Mouse (Mus musculus): Measurements from ENCODE around the gene Gm45208. TPM values are rescaled to one million over a fixed set of nuclear protein-coding genes. Genes with fewer than 3 reads are reported as not detected.
"Not testable (repeated sequence)": the region's sequence is repeated elsewhere in the genome, so short reads cannot be mapped to it uniquely, and the experiment has no call there.

Gm45208 gene
- total and polyA plus RNA-seq, 2 experiments from 2014 or later: 0.71 TPM; not detected in 1

- DNase-seq (ENCODE audit: low spot score): no peak
These were observed 29.2 kb upstream of the Gm45208 start for GRCm38 (mm10) chrX:7692862-7693261.

GRCm38 (mm10) chrX:7696520-7696919 lies 25.5 kb upstream of the Gm45208 start:
- H3K36me3 ChIP-seq (ENCODE audit: insufficient read depth, low read length): peaks cover 2% of the 10 kb centered on the region; the same call in 1 of the 2 replicates
- no peaks in the 10 kb centered on the region for H3K4me1 ChIP-seq (ENCODE audit: insufficient read depth, low read length)
- WGBS: 39% methylated on average over 6 of the region's 6 CpGs
- H3K4me2 ChIP-seq (ENCODE audit: low read depth, low read length, poor library complexity, severe bottlenecking): no peak overlapping the region; the same call in 1 of the 2 replicates
- H3K9ac ChIP-seq (replicated peaks; ENCODE audit: low read length, poor library complexity, severe bottlenecking): no peak overlapping the region
- no peaks in the 10 kb centered on the region for H3K27me3 ChIP-seq (ENCODE audit: insufficient read depth, low read length)
- H3K9me3 ChIP-seq (ENCODE audit: low read length): no peaks in the 10 kb centered on the region
- ATAC-seq (ENCODE audit: low FRiP score) (peak; percentile 34; the same call in 1 of the 2 replicates), DNase-seq (ENCODE audit: low spot score) (no peak)
- TF ChIP-seq CTCF (IDR thresholded peaks at IDR 0.05): no peak
- peak overlapping the region; percentile 46; the same call in 1 of the 2 replicates for H3K4me3 ChIP-seq (ENCODE audit: low read depth, low read length)
- no peak overlapping the region for H3K27ac ChIP-seq (ENCODE audit: low read depth, low read length)

More at GRCm38 (mm10) chrX:7692862-7693261, 29.2 kb upstream of the Gm45208 start:
- Histone ChIP-seq H3K4me1 (ENCODE audit: insufficient read depth, low read length) (no peaks in the 10 kb centered on the region), H3K9me3 (ENCODE audit: low read length) (no peaks in the 10 kb centered on the region), H3K4me3 (ENCODE audit: low read depth, low read length) (no peak overlapping the region), H3K27me3 (ENCODE audit: insufficient read depth, low read length) (no peaks in the 10 kb centered on the region), H3K4me2 (ENCODE audit: low read depth, low read length, poor library complexity, severe bottlenecking) (no peak overlapping the region), H3K9ac (replicated peaks; ENCODE audit: low read length, poor library complexity, severe bottlenecking) (no peak overlapping the region), H3K27ac (ENCODE audit: low read depth, low read length) (no peak overlapping the region), H3K36me3 (ENCODE audit: insufficient read depth, low read length) (no peaks in the 10 kb centered on the region)
- TF ChIP-seq CTCF (IDR thresholded peaks at IDR 0.05): peak; percentile 47; the same call in 1 of the 2 replicates
- no peak for ATAC-seq (ENCODE audit: low FRiP score)
- 35% methylated on average over 4 of the region's 4 CpGs for WGBS

- H3K27ac ChIP-seq (ENCODE audit: low read depth, low read length): no peak within 1 kb of the TSS
- 9% methylated on average over 33 of the region's 33 CpGs for whole genome bisulfite sequencing
These were observed 25.1 kb upstream of the Gm45208 start, which contains the start of gene Gpkow for GRCm38 (mm10) chrX:7696954-7697381. TSS of gene Gpkow (plus strand) at chrX:7697131.

GRCm38 (mm10) chrX:7713764-7714134 lies 8.3 kb upstream of the Gm45208 start:
- H3K27ac ChIP-seq (ENCODE audit: low read depth, low read length); DNase-seq (ENCODE audit: low spot score); ATAC-seq (ENCODE audit: low FRiP score): not testable (repeated sequence)

More at GRCm38 (mm10) chrX:7696954-7697381, 25.1 kb upstream of the Gm45208 start, which contains the start of gene Gpkow:
- Histone ChIP-seq H3K9me3 (ENCODE audit: low read length) (no peaks in the 10 kb centered on the region), H3K9ac (replicated peaks; ENCODE audit: low read length, poor library complexity, severe bottlenecking) (peak within 1 kb of the TSS; percentile 52), H3K4me1 (ENCODE audit: insufficient read depth, low read length) (no peaks in the 10 kb centered on the region), H3K36me3 (ENCODE audit: insufficient read depth, low read length) (peaks cover 2% of the 10 kb centered on the region; the same call in 1 of the 2 replicates), H3K4me2 (ENCODE audit: low read depth, low read length, poor library complexity, severe bottlenecking) (peak within 1 kb of the TSS; percentile 48), H3K27me3 (ENCODE audit: insufficient read depth, low read length) (no peaks in the 10 kb centered on the region), H3K4me3 (ENCODE audit: low read depth, low read length) (peak within 1 kb of the TSS; percentile 46)
- ATAC-seq (ENCODE audit: low FRiP score): peak; percentile 94
- DNase-seq (ENCODE audit: low spot score): peak; percentile 97
- TF ChIP-seq CTCF (IDR thresholded peaks at IDR 0.05): no peak

GRCm38 (mm10) chrX:7714135-7714899 lies 7.7 kb upstream of the Gm45208 start, which contains the start of gene Wdr45:
TSS of gene Wdr45 (plus strand) at chrX:7714333.
- H3K4me3 ChIP-seq (ENCODE audit: low read depth, low read length): peak within 1 kb of the TSS; percentile 30
- peak; percentile 96 for DNase-seq (ENCODE audit: low spot score)
- not testable (repeated sequence) for H3K9me3 ChIP-seq (ENCODE audit: low read length); H3K4me1 ChIP-seq (ENCODE audit: insufficient read depth, low read length); H3K9ac ChIP-seq (replicated peaks; ENCODE audit: low read length, poor library complexity, severe bottlenecking); H3K36me3 ChIP-seq (ENCODE audit: insufficient read depth, low read length); H3K27me3 ChIP-seq (ENCODE audit: insufficient read depth, low read length); H3K27ac ChIP-seq (ENCODE audit: low read depth, low read length)
- peak within 1 kb of the TSS; percentile 37 for H3K4me2 ChIP-seq (ENCODE audit: low read depth, low read length, poor library complexity, severe bottlenecking)
- peak; percentile 98 for ATAC-seq (ENCODE audit: low FRiP score)
- WGBS: 18% methylated on average over 17 of the region's 60 CpGs

More at GRCm38 (mm10) chrX:7713764-7714134, 8.3 kb upstream of the Gm45208 start:
- WGBS: 31% methylated on average over 5 of the region's 12 CpGs
- not testable (repeated sequence) for H3K27me3 ChIP-seq (ENCODE audit: insufficient read depth, low read length); H3K9me3 ChIP-seq (ENCODE audit: low read length); H3K9ac ChIP-seq (replicated peaks; ENCODE audit: low read length, poor library complexity, severe bottlenecking); H3K36me3 ChIP-seq (ENCODE audit: insufficient read depth, low read length); H3K4me1 ChIP-seq (ENCODE audit: insufficient read depth, low read length)
- Histone ChIP-seq H3K4me3 (ENCODE audit: low read depth, low read length) (peak overlapping the region; percentile 30), H3K4me2 (ENCODE audit: low read depth, low read length, poor library complexity, severe bottlenecking) (peak overlapping the region; percentile 37)

GRCm38 (mm10) chrX:7716058-7716457 lies 6.0 kb upstream of the Gm45208 start:
- not testable (repeated sequence) for ATAC-seq (ENCODE audit: low FRiP score); H3K4me2 ChIP-seq (ENCODE audit: low read depth, low read length, poor library complexity, severe bottlenecking); H3K27me3 ChIP-seq (ENCODE audit: insufficient read depth, low read length); H3K27ac ChIP-seq (ENCODE audit: low read depth, low read length); H3K4me3 ChIP-seq (ENCODE audit: low read depth, low read length); H3K9me3 ChIP-seq (ENCODE audit: low read length); H3K36me3 ChIP-seq (ENCODE audit: insufficient read depth, low read length); DNase-seq (ENCODE audit: low spot score); H3K9ac ChIP-seq (replicated peaks; ENCODE audit: low read length, poor library complexity, severe bottlenecking); H3K4me1 ChIP-seq (ENCODE audit: insufficient read depth, low read length)
- peak; percentile 8; the same call in 1 of the 2 replicates for TF ChIP-seq CTCF (IDR thresholded peaks at IDR 0.05)
- WGBS: 24% methylated on average over 1 of the region's 1 CpGs

Measured in midbrain, postnatal 0 days (tissue).